Mouse (Mus musculus): ENCODE measurements at regions not wholly inside any gene's neighbourhood (a gene's known extent, or its start where the extent isn't known, plus 50 kb on each side); places are given as distances from the start of the nearest gene placed in this dataset.

DNA sequence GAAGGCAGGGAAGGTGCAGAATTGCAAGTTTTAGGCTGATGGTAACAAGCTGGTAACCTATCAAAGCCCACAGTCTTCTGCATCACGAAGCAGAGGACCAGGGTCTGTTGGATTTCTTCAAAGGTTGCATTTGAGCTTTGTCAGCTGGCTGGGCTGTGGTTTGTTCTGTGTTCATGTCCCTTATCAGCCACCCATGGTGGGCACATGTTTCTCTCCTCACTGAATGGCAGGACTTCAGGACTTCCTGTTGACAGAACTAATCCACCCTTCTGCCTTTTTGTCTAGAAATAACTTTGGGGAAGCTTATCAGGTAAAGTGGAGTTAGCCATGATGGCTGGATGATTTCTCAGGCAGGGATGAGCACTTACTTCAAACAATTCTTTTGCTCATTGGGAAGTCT is 106.6 kb upstream of the Bmper start:
- TF ChIP-seq GATA1 (IDR thresholded peaks at IDR 0.05; ENCODE audit: borderline replicate concordance, low read length) (no peak), FLI1 (IDR thresholded peaks at IDR 0.05; ENCODE audit: low read length) (no peak)

Data from megakaryocyte, embryonic 14.5 days (primary cell).